Mouse (Mus musculus): Measurements from ENCODE around the gene Gm10352. TPM values are rescaled to one million over a fixed set of nuclear protein-coding genes. Genes with fewer than 3 reads are reported as not detected.
"Not testable (repeated sequence)": the region's sequence is repeated elsewhere in the genome, so short reads cannot be mapped to it uniquely, and the experiment has no call there.

Gm10352 gene
- total RNA-seq (2015; ENCODE audit: low replicate concordance) (not detected in 2 replicates), total RNA-seq (2017; ENCODE audit: low replicate concordance) (not detected in 2 replicates)

DNA sequence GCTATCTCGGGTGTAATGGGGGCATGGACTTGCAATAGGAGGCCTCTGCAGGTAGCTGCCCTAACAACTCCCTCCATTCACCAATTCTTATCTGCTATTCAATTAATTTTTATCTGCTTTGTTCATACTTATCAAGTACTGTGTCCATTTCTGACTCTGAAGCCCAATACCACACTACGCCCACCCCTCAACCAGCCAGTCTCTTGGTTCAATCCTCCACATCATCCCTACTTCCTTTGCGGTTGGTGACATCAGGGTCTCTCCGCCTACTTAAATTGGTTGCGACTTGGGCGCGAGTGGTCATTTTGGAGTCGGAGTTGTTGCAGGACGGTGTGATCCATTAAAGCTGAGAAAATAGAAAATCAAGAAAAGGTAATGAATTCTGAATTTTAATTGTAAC is at the start of gene Gm10352:
TSS of gene Gm10352 (plus strand) at position 301 of the 400 bp plus-strand sequence.
- not testable (repeated sequence) for ATAC-seq (replicated peaks; ENCODE audit: low FRiP score, poor library complexity, severe bottlenecking)

DNA sequence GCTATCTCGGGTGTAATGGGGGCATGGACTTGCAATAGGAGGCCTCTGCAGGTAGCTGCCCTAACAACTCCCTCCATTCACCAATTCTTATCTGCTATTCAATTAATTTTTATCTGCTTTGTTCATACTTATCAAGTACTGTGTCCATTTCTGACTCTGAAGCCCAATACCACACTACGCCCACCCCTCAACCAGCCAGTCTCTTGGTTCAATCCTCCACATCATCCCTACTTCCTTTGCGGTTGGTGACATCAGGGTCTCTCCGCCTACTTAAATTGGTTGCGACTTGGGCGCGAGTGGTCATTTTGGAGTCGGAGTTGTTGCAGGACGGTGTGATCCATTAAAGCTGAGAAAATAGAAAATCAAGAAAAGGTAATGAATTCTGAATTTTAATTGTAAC is 31.5 kb downstream of the Gm10352 start, which contains the start of gene Gm29289:
TSS of gene Gm29289 (plus strand) at position 301 of the 400 bp plus-strand sequence.
- not testable (repeated sequence) for ATAC-seq (replicated peaks; ENCODE audit: low FRiP score, poor library complexity, severe bottlenecking)

Other genes starting within 250 kb of the Gm10352 start
- not detected in 2 replicates for gene Sry, start 237.3 kb upstream of the Gm10352 start, total RNA-seq (2015; ENCODE audit: low replicate concordance)
- gene Sry, start 237.3 kb upstream of the Gm10352 start, total RNA-seq (2017; ENCODE audit: low replicate concordance) = not detected in 2 replicates
- gene H2al2b, start 180.3 kb upstream of the Gm10352 start, total RNA-seq (2015; ENCODE audit: low replicate concordance) = not detected in 2 replicates
- not detected in 2 replicates for gene H2al2b, start 180.3 kb upstream of the Gm10352 start, total RNA-seq (2017; ENCODE audit: low replicate concordance)
- not detected in 2 replicates for gene Gm4064, start 104.8 kb upstream of the Gm10352 start, total RNA-seq (2015; ENCODE audit: low replicate concordance)
- gene Gm4064, start 104.8 kb upstream of the Gm10352 start, total RNA-seq (2017; ENCODE audit: low replicate concordance) = not detected in 2 replicates
- gene Rbmy, start 70.3 kb upstream of the Gm10352 start, total RNA-seq (2015; ENCODE audit: low replicate concordance) = not detected in 2 replicates
- gene Rbmy, start 70.3 kb upstream of the Gm10352 start, total RNA-seq (2017; ENCODE audit: low replicate concordance) = not detected in 2 replicates
- gene Gm10256, start 70.3 kb upstream of the Gm10352 start, total RNA-seq (2015; ENCODE audit: low replicate concordance) = not detected in 2 replicates
- gene Gm10256, start 70.3 kb upstream of the Gm10352 start, total RNA-seq (2017; ENCODE audit: low replicate concordance) = not detected in 2 replicates
- gene Gm29289, start 31.6 kb downstream of the Gm10352 start, total RNA-seq (2015; ENCODE audit: low replicate concordance) = not detected in 2 replicates
- gene Gm29289, start 31.6 kb downstream of the Gm10352 start, total RNA-seq (2017; ENCODE audit: low replicate concordance) = not detected in 2 replicates